Mouse (Mus musculus) large intestine, adult 2 months (tissue): ENCODE data around the gene Plxna2. TPM values are rescaled to one million over a fixed set of nuclear protein-coding genes. Genes with fewer than 3 reads are reported as not detected.

Experiments used
- DNase-seq: peaks from one replicate; pipeline ENCODE4 v3.0.0-alpha.2; 2012; ENCODE audit warnings: low read depth, low spot score
- WGBS: fragments of 180-500 bp; shearing (Covaris S2); methylation state at CpG from one replicate; pipeline ENCODE4 v1.1.7; 2018; 5-methylcytosine and 5-hydroxymethylcytosine counted together
- polyA plus RNA-seq: library from polyadenylated mRNA; depleted of rRNA; stranded (reverse); fragments of >200 nt; gene quantifications from 2 replicates; pipeline ENCODE4 v1.2.3, GENCODE M21; 2012; rRNA removed

The Plxna2 gene
- 5.1 and 10.6 TPM in 2 replicates for polyA plus RNA-seq

- DNase-seq: no peak
- WGBS: 97% methylated on average over 2 of the region's 2 CpGs
Measured at GRCm38 (mm10) chr1:194617918-194618317, at the start of gene Plxna2. TSS of gene Plxna2 (plus strand) at chr1:194618218.

GRCm38 (mm10) chr1:194573870-194574269 is 44.1 kb upstream of the Plxna2 start:
- 72% methylated on average over 3 of the region's 3 CpGs for WGBS
- DNase-seq: no peak

GRCm38 (mm10) chr1:194578270-194578669 is 39.7 kb upstream of the Plxna2 start:
- WGBS: 86% methylated on average over 3 of the region's 3 CpGs
- no peak for DNase-seq

- DNase-seq: no peak
Measured at GRCm38 (mm10) chr1:194580539-194580938, 37.5 kb upstream of the Plxna2 start.

GRCm38 (mm10) chr1:194586670-194587069 is 31.3 kb upstream of the Plxna2 start:
- DNase-seq: no peak
- WGBS: 86% methylated on average over 1 of the region's 1 CpGs

- DNase-seq: no peak
Measured at GRCm38 (mm10) chr1:194587532-194587931, 30.5 kb upstream of the Plxna2 start.

- WGBS: 25% methylated on average over 1 of the region's 1 CpGs
- DNase-seq: no peak
Measured at GRCm38 (mm10) chr1:194587956-194588668, 29.9 kb upstream of the Plxna2 start.

- no peak for DNase-seq
- 46% methylated on average over 1 of the region's 1 CpGs for WGBS
Measured at GRCm38 (mm10) chr1:194588711-194589451, 29.1 kb upstream of the Plxna2 start.

GRCm38 (mm10) chr1:194593155-194593554 is 24.9 kb upstream of the Plxna2 start:
- no peak for DNase-seq
- 87% methylated on average over 5 of the region's 5 CpGs for WGBS

GRCm38 (mm10) chr1:194607406-194608261 is 10.4 kb upstream of the Plxna2 start:
- WGBS: 46% methylated on average over 5 of the region's 5 CpGs
- DNase-seq: no peak

- no peak for DNase-seq
Measured at GRCm38 (mm10) chr1:194610516-194610915, 7.5 kb upstream of the Plxna2 start.

GRCm38 (mm10) chr1:194612628-194613027 is 5.4 kb upstream of the Plxna2 start:
- 76% methylated on average over 1 of the region's 1 CpGs for WGBS
- DNase-seq: no peak

More at GRCm38 (mm10) chr1:194610516-194610915, 7.5 kb upstream of the Plxna2 start:
- 12% methylated on average over 2 of the region's 2 CpGs for WGBS

GRCm38 (mm10) chr1:194613271-194613834 is 4.7 kb upstream of the Plxna2 start:
- 59% methylated on average over 2 of the region's 2 CpGs for WGBS
- no peak for DNase-seq

- no peak for DNase-seq
- 89% methylated on average over 5 of the region's 5 CpGs for whole genome bisulfite sequencing
Measured at GRCm38 (mm10) chr1:194613923-194614830, 3.8 kb upstream of the Plxna2 start.

GRCm38 (mm10) chr1:194616136-194616535 is 1.9 kb upstream of the Plxna2 start:
- DNase-seq: no peak
- WGBS: 90% methylated on average over 1 of the region's 1 CpGs

- WGBS: under 1% methylated on average over 19 of the region's 19 CpGs
- no peak for DNase-seq
Measured at GRCm38 (mm10) chr1:194618841-194619311, 858 bp downstream of the Plxna2 start.

- WGBS: 1% methylated on average over 62 of the region's 62 CpGs
- DNase-seq: no peak
Measured at GRCm38 (mm10) chr1:194619353-194620244, 1.6 kb downstream of the Plxna2 start.
